Mouse (Mus musculus) skeletal muscle tissue, adult 2 months (tissue): ENCODE measurements at regions not wholly inside any gene's neighbourhood (a gene's known extent, or its start where the extent isn't known, plus 50 kb on each side); places are given as distances from the start of the nearest gene placed in this dataset.
A peak's percentile ranks its signal among the peaks of the same experiment; 100 is the strongest.

Source experiments
- DNase-seq: peaks from one replicate; pipeline ENCODE4 v3.0.0-alpha.2; 2012; ENCODE audit warnings: low read depth, low spot score

- no peak for DNase-seq
These were observed 316.3 kb downstream of the Fam49a start for GRCm38 (mm10) chr12:12578278-12578677.

DNA sequence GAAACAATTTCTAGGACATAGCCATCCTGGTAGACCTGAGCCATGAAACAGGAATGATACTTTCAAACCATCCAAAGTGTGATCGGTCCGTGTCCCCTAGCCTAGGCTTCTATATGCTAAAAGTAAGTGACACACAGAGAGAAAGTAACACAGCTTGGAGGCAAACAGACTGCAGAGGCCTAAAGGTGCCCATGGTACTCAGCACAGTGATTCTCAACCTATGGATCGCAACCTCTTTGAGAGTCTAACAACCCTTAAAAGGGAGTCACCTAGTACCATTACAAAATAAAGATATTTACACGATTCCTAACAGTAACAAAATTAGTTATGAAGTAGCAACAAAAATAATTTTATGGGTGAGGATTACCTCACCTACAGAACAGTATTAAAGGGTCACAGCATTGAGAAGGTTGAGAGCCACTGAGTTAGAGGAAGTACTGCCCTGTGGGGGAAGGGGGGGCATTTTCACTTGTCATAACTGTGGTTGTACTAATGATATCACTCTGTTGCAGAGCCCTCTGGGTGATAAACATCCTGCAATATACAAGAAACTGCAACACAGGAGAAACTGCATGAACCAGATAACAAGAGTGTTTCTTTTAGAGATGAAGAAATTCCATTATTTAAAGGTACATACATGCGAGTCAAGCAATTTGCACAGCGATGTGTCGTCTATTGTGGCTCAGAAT, 308.8 kb downstream of the Fam49a start:
- DNase-seq, result no peak

GRCm38 (mm10) chr12:12567734-12568104, 305.8 kb downstream of the Fam49a start:
- DNase-seq, result no peak

GRCm38 (mm10) chr12:12567058-12567733, 305.3 kb downstream of the Fam49a start:
- no peak for DNase-seq

DNA sequence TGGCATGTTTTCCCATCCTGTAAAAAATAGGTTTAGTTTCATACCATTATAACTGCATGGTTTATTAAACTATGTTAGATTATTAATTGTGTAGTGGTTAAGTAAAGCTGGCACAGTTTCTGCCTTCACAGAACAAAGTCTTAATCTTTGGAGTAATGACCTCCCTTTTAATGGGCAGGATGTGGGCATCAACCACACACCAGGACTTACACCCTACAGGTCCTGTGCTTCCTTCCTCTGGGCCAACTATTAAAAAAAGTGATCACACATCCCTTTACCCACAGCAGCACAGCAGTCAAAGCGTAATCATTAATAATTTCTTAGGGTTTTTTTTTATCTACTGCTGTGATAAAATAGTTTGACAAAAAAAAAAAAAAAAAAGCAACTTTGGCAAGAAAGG, 300.3 kb downstream of the Fam49a start:
- DNase-seq, result no peak

GRCm38 (mm10) chr12:12551818-12552217, 289.9 kb downstream of the Fam49a start:
- no peak for DNase-seq

DNA sequence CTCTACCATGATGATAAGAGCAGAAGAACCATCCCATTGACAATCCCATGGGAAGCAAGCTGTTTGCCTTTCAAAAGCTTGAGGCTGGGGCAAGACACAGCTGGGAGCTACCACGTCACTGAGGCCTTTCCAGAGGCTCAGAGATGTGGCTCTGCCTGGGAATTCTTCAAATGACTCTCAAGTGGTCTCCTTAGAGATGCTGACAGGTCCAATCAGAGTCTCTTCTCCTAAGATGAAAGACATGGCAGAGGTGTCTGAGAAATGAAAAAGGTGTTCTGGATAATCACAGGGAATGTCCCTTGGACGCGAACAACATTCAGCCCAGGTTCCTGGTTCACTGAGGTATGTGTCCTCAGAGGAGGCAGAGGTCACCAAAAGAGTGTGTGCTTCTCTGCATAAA, 287.7 kb downstream of the Fam49a start:
- no peak for DNase-seq

DNA sequence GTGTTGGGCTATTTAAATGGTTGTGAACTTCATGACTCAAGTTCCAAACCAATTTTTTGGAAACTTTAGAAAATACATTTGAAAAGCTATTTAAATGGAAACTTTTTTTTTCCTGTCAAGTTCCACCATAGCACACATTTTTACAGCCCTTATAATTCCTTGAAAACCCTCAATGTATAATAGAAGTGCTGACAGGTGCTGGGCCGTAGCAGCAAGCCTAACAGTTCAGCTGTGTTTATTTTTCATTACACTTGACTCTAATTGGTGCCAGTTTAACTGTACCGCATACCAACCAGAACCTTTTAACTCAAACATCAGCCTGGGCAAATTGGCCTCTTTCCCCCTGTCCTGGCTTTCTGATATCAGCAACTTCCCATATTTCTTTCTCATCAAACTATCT, 286.7 kb downstream of the Fam49a start:
- no peak for DNase-seq

- DNase-seq, result no peak
These were observed 285.5 kb downstream of the Fam49a start for GRCm38 (mm10) chr12:12547477-12547876.

DNA sequence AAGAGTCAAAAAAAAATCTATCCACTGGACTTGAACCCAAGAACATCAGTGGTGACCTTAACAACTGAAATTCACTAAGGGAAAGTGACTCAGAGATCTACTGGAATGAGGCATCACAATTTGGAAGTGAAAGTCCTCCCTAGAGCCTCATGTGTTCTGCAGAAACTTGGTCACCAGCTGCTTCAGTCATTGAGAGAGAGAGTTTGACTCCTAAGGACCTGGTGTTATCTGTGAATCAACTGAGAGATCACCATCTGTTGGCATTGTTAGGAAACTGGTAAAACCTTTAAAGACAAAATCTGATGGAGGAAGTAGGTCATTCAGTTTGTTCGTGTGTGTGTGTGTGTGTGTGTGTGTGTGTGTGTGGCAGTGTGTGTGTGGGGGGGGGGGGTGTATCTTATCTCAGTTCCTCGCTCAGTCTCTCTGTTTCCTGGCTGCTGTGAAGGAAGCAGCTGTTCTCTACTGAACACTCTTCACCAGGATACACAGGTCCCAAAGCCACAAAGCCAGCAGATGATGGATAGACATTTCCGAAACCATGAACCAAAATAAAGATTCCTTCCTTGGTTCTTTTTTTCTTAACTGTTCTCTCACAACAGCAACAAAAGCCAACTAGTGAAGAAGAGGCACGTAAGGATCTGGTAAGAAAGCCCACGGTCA, 284.6 kb downstream of the Fam49a start:
- DNase-seq, result no peak

DNA sequence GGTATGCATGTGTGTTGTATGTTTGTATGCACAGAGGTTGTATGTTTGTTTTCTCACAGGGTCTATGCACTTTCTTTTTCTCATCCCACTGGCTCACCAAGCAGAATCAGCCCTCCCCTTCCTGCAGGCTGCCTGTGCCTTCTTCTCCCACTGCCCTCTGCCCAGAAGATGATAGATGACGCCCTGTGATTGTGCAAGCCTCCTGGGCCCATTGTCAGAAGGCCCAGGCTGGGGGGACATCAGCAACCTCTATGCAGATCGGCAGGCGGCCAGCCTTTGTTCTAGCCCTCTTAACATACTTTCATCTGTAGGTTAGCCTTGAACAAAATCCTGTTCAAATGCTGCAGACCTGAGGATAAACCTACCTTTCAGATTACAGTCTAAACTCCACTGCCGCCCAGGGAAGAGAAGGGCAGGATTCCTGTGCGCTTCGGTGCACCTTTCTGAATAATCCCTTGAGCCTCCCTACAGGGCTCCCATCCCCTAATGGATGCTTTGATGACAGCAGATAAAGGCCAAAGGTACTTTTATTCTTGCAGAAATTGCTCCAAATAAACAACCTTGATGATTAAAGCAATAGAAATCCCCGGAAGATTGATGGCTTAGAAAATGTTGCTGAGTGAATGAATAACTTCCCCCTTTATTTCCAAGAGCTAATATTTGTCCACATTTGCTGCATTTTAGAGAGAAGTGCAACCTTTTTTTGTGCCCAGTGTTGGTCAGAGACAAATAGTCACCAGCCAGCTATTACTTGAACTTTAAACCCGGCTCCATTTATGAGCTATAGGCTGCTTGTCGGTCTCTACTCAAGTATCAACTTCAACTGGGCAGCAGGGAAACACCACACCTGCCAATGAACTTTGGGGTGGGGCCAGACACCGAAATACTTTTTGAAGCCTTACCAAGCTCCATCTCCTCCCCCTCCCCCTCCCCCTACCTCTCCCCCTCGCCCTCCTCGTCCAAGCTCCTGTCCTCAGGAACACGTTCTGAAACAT, 279.4 kb downstream of the Fam49a start:
- DNase-seq, result peak; percentile 28

DNA sequence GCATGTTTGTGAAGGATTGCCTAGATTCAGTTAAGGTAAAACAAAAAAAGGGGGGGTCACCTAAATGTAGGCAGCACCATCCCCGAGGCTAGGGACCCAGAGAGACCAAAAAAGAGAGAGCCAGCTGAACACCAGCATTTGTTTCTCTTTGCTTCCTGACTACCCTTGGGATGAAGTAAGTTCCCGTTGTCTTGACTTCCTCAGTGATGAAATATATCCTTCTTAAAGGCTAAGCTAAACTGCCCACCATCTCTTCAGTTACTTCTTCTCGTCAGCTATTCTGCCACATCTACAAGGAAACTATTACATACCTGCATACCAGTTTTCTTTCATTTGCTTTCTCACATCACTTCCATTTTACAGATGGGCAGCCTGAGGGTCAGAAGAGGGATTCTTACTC, 277.4 kb downstream of the Fam49a start:
- no peak for DNase-seq

GRCm38 (mm10) chr12:12534779-12535178, 272.8 kb downstream of the Fam49a start:
- no peak for DNase-seq

DNA sequence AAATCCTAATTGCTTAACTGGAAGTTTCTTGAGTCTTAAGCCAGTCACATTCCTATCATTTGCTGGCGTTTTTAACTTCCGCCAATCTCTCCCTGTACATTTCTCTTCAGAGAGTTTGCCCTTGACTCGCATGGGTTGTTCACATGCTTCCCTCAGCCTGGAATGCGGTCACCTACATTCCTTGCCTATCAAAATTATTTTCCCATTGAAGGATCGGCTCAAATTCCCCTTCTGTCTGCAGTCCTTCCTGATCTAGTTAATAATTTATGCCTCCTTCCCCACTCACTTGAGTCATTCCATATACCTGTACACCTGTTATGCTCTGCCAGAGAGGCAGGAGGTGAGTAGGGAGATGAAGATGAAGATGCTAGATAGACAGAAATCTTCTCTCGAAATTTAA, 268.9 kb downstream of the Fam49a start:
- no peak for DNase-seq

DNA sequence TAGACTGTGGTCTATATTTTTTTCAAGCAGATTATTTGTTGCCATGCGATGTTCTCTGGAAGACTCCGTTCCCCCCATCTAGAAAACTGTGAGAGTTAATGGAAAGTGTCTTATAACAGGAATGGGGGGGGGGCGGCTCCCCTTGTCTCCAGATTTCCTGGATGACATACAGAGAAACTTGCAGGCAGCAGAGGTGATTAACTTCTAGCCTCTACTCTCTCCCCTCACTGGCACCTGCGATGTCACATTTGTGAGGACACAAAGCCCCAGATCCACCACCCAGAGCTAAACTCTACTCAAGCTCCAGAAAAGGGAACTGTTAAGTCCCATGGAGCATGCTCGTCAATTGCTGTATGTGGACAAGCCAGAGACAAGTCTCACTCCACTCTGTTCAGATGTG, 267.6 kb downstream of the Fam49a start:
- DNase-seq, result no peak

DNA sequence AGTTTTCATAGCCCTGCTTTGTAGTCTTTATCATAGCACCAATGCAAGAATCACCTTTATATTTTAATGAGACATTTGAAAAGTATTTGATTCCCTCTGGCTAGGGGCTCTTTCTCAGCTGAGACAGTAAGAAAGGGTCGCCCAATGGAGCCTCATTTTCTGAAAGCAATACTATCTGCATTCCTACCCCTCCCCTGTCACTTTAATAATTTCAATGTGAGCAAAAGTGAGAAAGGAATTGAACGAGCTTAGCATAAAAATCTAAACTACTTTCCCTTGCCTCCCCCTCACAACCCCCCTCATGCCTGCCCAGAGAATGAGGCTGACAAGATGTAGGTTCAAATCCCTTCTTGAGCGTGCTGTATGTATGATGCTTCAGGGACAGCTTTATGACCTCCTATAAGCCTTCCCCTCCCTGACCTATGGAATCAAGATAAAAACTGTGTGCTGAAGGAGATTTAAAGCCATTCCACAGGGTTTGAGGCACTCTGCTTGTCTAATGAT, 266.6 kb downstream of the Fam49a start:
- no peak for DNase-seq

- no peak for DNase-seq
These were observed 266.0 kb downstream of the Fam49a start for GRCm38 (mm10) chr12:12527766-12528477.

GRCm38 (mm10) chr12:12527366-12527765, 265.4 kb downstream of the Fam49a start:
- no peak for DNase-seq

GRCm38 (mm10) chr12:12520311-12520852, 258.4 kb downstream of the Fam49a start:
- DNase-seq, result peak; percentile 2

GRCm38 (mm10) chr12:12518490-12519070, 256.6 kb downstream of the Fam49a start:
- no peak for DNase-seq
